Mouse (Mus musculus): ENCODE data around the gene Nckap5l.

Nckap5l gene

GRCm38 (mm10) chr15:99430394-99430793 lies 27.2 kb downstream of the Nckap5l start:
- DNase-seq, result no peak

GRCm38 (mm10) chr15:99423884-99424283 lies 33.7 kb downstream of the Nckap5l start:
- no peak for DNase-seq

- no peak for DNase-seq
Measured at GRCm38 (mm10) chr15:99423131-99423530, 34.4 kb downstream of the Nckap5l start.

- no peak for DNase-seq
Measured at GRCm38 (mm10) chr15:99422551-99422950, 35.0 kb downstream of the Nckap5l start.

GRCm38 (mm10) chr15:99421676-99422075 lies 35.9 kb downstream of the Nckap5l start:
- no peak for DNase-seq

GRCm38 (mm10) chr15:99421152-99421551 lies 36.4 kb downstream of the Nckap5l start:
- DNase-seq, result no peak

GRCm38 (mm10) chr15:99420521-99421014 lies 37.0 kb downstream of the Nckap5l start:
- peak; percentile 61 to 86 for DNase-seq

- DNase-seq, result no peak
Measured at GRCm38 (mm10) chr15:99420101-99420500, 37.4 kb downstream of the Nckap5l start.

GRCm38 (mm10) chr15:99417692-99418271 lies 39.8 kb downstream of the Nckap5l start:
- DNase-seq, result no peak

GRCm38 (mm10) chr15:99416957-99417356 lies 40.6 kb downstream of the Nckap5l start:
- DNase-seq, result no peak

- DNase-seq, result peak; percentile 77 to 95
Measured at GRCm38 (mm10) chr15:99416348-99416882, 41.1 kb downstream of the Nckap5l start.

- peak; percentile 71 to 88 for DNase-seq
Measured at GRCm38 (mm10) chr15:99415793-99416192, 41.8 kb downstream of the Nckap5l start.

GRCm38 (mm10) chr15:99411747-99412146 lies 45.8 kb downstream of the Nckap5l start:
- no peak for DNase-seq

GRCm38 (mm10) chr15:99408845-99409244 lies 48.7 kb downstream of the Nckap5l start:
- DNase-seq, result no peak

- DNase-seq, result no peak
Measured at GRCm38 (mm10) chr15:99406986-99407570, 50.5 kb downstream of the Nckap5l start.

- DNase-seq, result peak; percentile 57 to 84
Measured at GRCm38 (mm10) chr15:99405150-99405549, 52.4 kb downstream of the Nckap5l start.

GRCm38 (mm10) chr15:99403159-99403889 lies 54.2 kb downstream of the Nckap5l start:
- DNase-seq, result peak; percentile 52 to 80

GRCm38 (mm10) chr15:99400602-99401001 lies 56.9 kb downstream of the Nckap5l start:
- no peak for DNase-seq

- no peak for DNase-seq
Measured at GRCm38 (mm10) chr15:99399503-99400245, 57.9 kb downstream of the Nckap5l start.

- DNase-seq, result no peak
Measured at GRCm38 (mm10) chr15:99397622-99398021, 59.9 kb downstream of the Nckap5l start.

- DNase-seq, result no peak
Measured at GRCm38 (mm10) chr15:99396875-99397274, 60.7 kb downstream of the Nckap5l start.

- DNase-seq, result no peak
Measured at GRCm38 (mm10) chr15:99396462-99396861, 61.1 kb downstream of the Nckap5l start.
